Mouse (Mus musculus) forebrain, embryonic 13.5 days (tissue): Measurements from ENCODE around the gene Phkg2. TPM values are rescaled to one million over a fixed set of nuclear protein-coding genes. Genes with fewer than 3 reads are reported as not detected.
"Not testable (repeated sequence)": the region's sequence is repeated elsewhere in the genome, so short reads cannot be mapped to it uniquely, and the experiment has no call there.

Source experiments
- ATAC-seq: fragments of 200-750 bp; cut with Nextera tagmentation; 2 replicates; pipeline ENCODE4 v1.8.0; 2017
- H3K27ac ChIP-seq: fragments of 300-500 bp; sonication (generic); 2 replicates; pipeline ENCODE4 v1.5.1; 2015; ENCODE audit warnings: inconsistent platforms, mild to moderate bottlenecking, moderate library complexity
- H3K27me3 ChIP-seq: fragments of 300-500 bp; sonication (generic); 2 replicates; pipeline ENCODE4 v1.6.1; 2015; ENCODE audit warnings: mild to moderate bottlenecking, inconsistent platforms
- H3K36me3 ChIP-seq: fragments of 300-500 bp; sonication (generic); 2 replicates; pipeline ENCODE4 v1.6.1; 2015; ENCODE audit warnings: mild to moderate bottlenecking, inconsistent platforms; ENCODE audit not compliant: poor library complexity, severe bottlenecking
- H3K4me1 ChIP-seq: fragments of 300-500 bp; sonication (generic); 2 replicates; pipeline ENCODE4 v1.6.1; 2015; ENCODE audit warnings: inconsistent platforms
- H3K4me2 ChIP-seq: fragments of 300-500 bp; sonication (generic); 2 replicates; pipeline ENCODE4 v1.6.1; 2015; ENCODE audit warnings: inconsistent platforms, mild to moderate bottlenecking, moderate library complexity
- H3K4me3 ChIP-seq: fragments of 300-500 bp; sonication (generic); 2 replicates; pipeline ENCODE4 v1.5.1; 2015; ENCODE audit warnings: mild to moderate bottlenecking, inconsistent platforms
- H3K9ac ChIP-seq: fragments of 300-500 bp; sonication (generic); 2 replicates; pipeline ENCODE4 v1.6.1; 2015; ENCODE audit warnings: mild to moderate bottlenecking, inconsistent platforms
- H3K9me3 ChIP-seq: fragments of 300-500 bp; sonication (generic); replicated peaks from 2 replicates; pipeline ENCODE4 v1.6.1; 2016; ENCODE audit warnings: inconsistent platforms
- WGBS: fragments of 180-500 bp; shearing (Covaris S2); methylation state at CpG from one replicate; pipeline ENCODE4 v1.1.7; 2015; 5-methylcytosine and 5-hydroxymethylcytosine counted together
- polyA plus RNA-seq: library from polyadenylated mRNA; unstranded; fragments of >200 nt; fragmentation: Nextera tagmentation; extraction: Ambion mirVana; gene quantifications from 2 replicates; pipeline ENCODE4 v1.2.1, GENCODE M21; 2015

Phkg2 gene
- polyA plus RNA-seq, 1 experiment from 2014 or later, result 58.6 TPM

GRCm38 (mm10) chr7:127611011-127611410 lies 37.9 kb downstream of the Phkg2 start:
- peaks cover 16% of the 10 kb centered on the region for H3K4me1 ChIP-seq
- no peak overlapping the region for H3K27ac ChIP-seq
- H3K27me3 ChIP-seq, result no peaks in the 10 kb centered on the region
- H3K4me3 ChIP-seq, result no peak overlapping the region
- no peaks in the 10 kb centered on the region for H3K9me3 ChIP-seq
- 96% methylated on average over 29 of the region's 29 CpGs for WGBS
- no peak for ATAC-seq
- H3K36me3 ChIP-seq, result peaks cover 67% of the 10 kb centered on the region
- H3K4me2 ChIP-seq, result no peak overlapping the region
- no peak overlapping the region for H3K9ac ChIP-seq

GRCm38 (mm10) chr7:127611561-127611960 lies 38.4 kb downstream of the Phkg2 start:
- no peaks in the 10 kb centered on the region for H3K27me3 ChIP-seq
- no peak overlapping the region for H3K4me3 ChIP-seq
- ATAC-seq, result no peak
- H3K9ac ChIP-seq, result no peak overlapping the region
- no peaks in the 10 kb centered on the region for H3K9me3 ChIP-seq
- H3K36me3 ChIP-seq, result peaks cover 63% of the 10 kb centered on the region
- no peak overlapping the region for H3K27ac ChIP-seq
- WGBS, result 96% methylated on average over 26 of the region's 26 CpGs
- peaks cover 21% of the 10 kb centered on the region for H3K4me1 ChIP-seq
- no peak overlapping the region for H3K4me2 ChIP-seq

DNA sequence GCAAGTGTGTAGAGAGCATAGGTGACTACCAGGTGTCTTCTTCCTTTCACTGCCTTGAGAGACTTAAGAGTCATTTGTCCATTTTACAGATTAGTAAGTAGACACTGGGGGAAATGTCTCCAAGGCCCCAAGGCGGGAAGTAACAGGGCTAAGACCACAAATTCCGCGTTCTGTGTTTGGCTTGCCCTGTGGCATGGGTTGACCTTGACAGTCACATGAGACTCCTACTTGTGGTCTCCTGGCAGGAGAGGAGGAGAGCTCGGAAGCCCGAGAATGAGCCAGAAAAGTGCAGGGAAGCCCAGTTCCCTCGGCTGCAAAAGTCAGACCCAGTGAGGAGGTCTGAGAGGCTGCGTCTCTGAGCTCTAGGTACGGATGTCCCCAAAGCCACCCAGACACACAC lies 40.4 kb downstream of the Phkg2 start:
- H3K9me3 ChIP-seq, result no peaks in the 10 kb centered on the region
- H3K27me3 ChIP-seq, result no peaks in the 10 kb centered on the region
- H3K27ac ChIP-seq, result no peak overlapping the region
- peak overlapping the region; percentile 96; the same call in 1 of the 2 replicates for H3K9ac ChIP-seq
- H3K4me1 ChIP-seq, result peaks cover 35% of the 10 kb centered on the region
- peaks cover 44% of the 10 kb centered on the region for H3K36me3 ChIP-seq
- whole genome bisulfite sequencing, result 83% methylated on average over 8 of the region's 8 CpGs
- peak overlapping the region; percentile 92 for H3K4me2 ChIP-seq
- peak overlapping the region; percentile 100 for H3K4me3 ChIP-seq
- no peak for ATAC-seq

- ATAC-seq, result no peak
- peak overlapping the region; percentile 96 for H3K9ac ChIP-seq
- peak overlapping the region; percentile 79; the same call in 1 of the 2 replicates for H3K27ac ChIP-seq
- WGBS, result 19% methylated on average over 8 of the region's 8 CpGs
- H3K27me3 ChIP-seq, result no peaks in the 10 kb centered on the region
- H3K36me3 ChIP-seq, result peaks cover 38% of the 10 kb centered on the region
- peak overlapping the region; percentile 100 for H3K4me3 ChIP-seq
- peaks cover 35% of the 10 kb centered on the region for H3K4me1 ChIP-seq
- H3K4me2 ChIP-seq, result peak overlapping the region; percentile 92
- H3K9me3 ChIP-seq, result no peaks in the 10 kb centered on the region
Observed at GRCm38 (mm10) chr7:127614091-127614490, 41.0 kb downstream of the Phkg2 start.

- Histone ChIP-seq H3K9ac (peak overlapping the region; percentile 96), H3K4me2 (peak overlapping the region; percentile 92), H3K27ac (peak overlapping the region; percentile 79), H3K27me3 (no peaks in the 10 kb centered on the region), H3K4me3 (peak overlapping the region; percentile 100), H3K9me3 (no peaks in the 10 kb centered on the region), H3K4me1 (peaks cover 35% of the 10 kb centered on the region), H3K36me3 (peaks cover 34% of the 10 kb centered on the region)
- ATAC-seq, result peak; percentile 44; the same call in 1 of the 2 replicates
- 0% methylated on average over 9 of the region's 44 CpGs for WGBS
Observed at GRCm38 (mm10) chr7:127614511-127614890, 41.4 kb downstream of the Phkg2 start.

DNA sequence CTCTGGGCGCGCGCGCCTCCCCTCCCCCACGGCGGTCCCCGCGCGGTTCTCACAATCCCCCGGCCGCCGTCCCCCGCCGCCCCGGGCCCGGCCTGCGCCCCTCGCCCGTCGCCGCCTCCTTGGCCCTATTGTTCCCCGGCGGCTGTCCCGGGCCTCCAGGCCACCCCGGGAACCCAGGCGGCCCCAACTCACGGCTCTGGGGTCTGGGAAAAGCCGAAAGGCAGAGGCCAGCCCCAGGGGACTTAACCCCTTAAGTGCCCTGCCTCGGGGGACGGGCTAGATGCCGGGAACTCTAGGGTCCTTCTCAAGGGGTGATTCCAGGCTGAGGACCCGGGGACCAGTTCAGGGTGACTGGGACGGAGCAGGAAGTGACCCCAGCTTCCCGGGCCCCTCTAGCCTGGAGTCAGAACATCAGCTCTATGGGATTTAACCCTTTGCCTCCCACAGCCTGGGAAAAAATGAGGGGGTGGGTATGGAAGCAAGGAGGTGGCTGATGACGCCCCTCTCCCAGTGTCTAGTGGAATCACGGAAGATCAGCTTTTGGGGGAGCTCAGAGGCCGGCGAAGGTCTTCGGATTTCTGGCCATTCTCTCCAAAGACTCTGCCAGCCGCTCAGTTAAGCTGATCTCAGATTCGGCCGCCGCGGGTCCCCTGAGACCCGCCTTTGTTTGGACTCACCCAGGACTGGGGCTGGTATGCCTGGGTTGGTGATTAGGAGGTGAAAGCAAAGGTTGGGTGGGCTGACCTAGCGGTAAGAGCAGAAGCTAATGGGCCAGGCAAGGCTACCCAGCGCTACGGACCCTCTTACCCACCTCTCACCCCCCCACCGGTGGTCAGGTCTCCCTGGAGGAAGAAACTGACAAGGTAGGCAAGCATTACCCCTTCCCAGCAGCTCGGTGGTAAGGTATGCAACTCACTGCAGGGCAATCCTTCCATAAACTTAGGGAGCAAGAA lies 42.0 kb downstream of the Phkg2 start, which contains the start of gene Zfp629:
Gene Zfp629 (minus strand): TSS at position 907 of the 953 bp plus-strand sequence.
- H3K9me3 ChIP-seq, result no peaks in the 10 kb centered on the region
- peaks cover 35% of the 10 kb centered on the region for H3K4me1 ChIP-seq
- H3K4me2 ChIP-seq, result peak within 1 kb of the TSS; percentile 92
- H3K27ac ChIP-seq, result peak within 1 kb of the TSS; percentile 79
- H3K27me3 ChIP-seq, result no peaks in the 10 kb centered on the region
- peak within 1 kb of the TSS; percentile 96 for H3K9ac ChIP-seq
- ATAC-seq, result peak; percentile 92
- WGBS, result under 1% methylated on average over 42 of the region's 50 CpGs
- peak within 1 kb of the TSS; percentile 100 for H3K4me3 ChIP-seq
- peaks cover 27% of the 10 kb centered on the region for H3K36me3 ChIP-seq

DNA sequence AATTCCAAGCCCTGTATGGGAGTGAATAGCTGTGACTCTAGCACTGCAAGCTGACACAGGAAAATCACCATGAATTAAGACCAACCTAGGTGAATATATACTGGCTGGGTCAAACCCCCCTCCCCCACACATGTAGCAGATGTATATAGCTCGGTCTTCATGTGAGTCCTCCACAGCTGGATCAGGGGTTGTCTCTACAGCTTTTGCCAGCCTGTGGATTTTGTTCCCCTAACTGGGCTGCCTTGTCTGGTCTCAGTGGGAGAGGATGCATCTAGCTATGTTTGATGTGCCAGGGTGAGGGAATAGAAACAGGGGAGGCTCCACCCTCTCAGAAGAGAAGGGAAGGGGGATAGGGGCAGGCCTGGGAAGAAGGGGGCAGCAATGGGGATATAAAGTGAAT lies 43.2 kb downstream of the Phkg2 start:
- Histone ChIP-seq H3K4me1 (peaks cover 35% of the 10 kb centered on the region), H3K36me3 (peaks cover 15% of the 10 kb centered on the region), H3K9me3 (no peaks in the 10 kb centered on the region), H3K4me2 (peak overlapping the region; percentile 92), H3K9ac (0 out of 2 replicates have a peak overlapping the region, but pooled peaks have one; percentile 26), H3K27ac (no peak overlapping the region), H3K4me3 (peak overlapping the region; percentile 100; the same call in 1 of the 2 replicates), H3K27me3 (no peaks in the 10 kb centered on the region)
- 70% methylated on average over 1 of the region's 1 CpGs for WGBS
- no peak for ATAC-seq

GRCm38 (mm10) chr7:127616881-127617280 lies 43.7 kb downstream of the Phkg2 start:
- ATAC-seq, result no peak
- Histone ChIP-seq H3K27ac (no peak overlapping the region), H3K4me2 (no peak overlapping the region), H3K9me3 (no peaks in the 10 kb centered on the region), H3K4me3 (no peak overlapping the region), H3K4me1 (peaks cover 35% of the 10 kb centered on the region), H3K36me3 (peaks cover 10% of the 10 kb centered on the region), H3K27me3 (no peaks in the 10 kb centered on the region), H3K9ac (no peak overlapping the region)
- 92% methylated on average over 1 of the region's 1 CpGs for WGBS

GRCm38 (mm10) chr7:127617962-127618361 lies 44.8 kb downstream of the Phkg2 start:
- H3K9ac ChIP-seq, result no peak overlapping the region
- H3K9me3 ChIP-seq, result no peaks in the 10 kb centered on the region
- no peak for ATAC-seq
- H3K4me2 ChIP-seq, result no peak overlapping the region
- H3K4me3 ChIP-seq, result no peak overlapping the region
- H3K4me1 ChIP-seq, result peaks cover 35% of the 10 kb centered on the region
- H3K36me3 ChIP-seq, result no peaks in the 10 kb centered on the region
- peak overlapping the region; percentile 60 for H3K27ac ChIP-seq
- H3K27me3 ChIP-seq, result no peaks in the 10 kb centered on the region
- 21% methylated on average over 2 of the region's 2 CpGs for WGBS

DNA sequence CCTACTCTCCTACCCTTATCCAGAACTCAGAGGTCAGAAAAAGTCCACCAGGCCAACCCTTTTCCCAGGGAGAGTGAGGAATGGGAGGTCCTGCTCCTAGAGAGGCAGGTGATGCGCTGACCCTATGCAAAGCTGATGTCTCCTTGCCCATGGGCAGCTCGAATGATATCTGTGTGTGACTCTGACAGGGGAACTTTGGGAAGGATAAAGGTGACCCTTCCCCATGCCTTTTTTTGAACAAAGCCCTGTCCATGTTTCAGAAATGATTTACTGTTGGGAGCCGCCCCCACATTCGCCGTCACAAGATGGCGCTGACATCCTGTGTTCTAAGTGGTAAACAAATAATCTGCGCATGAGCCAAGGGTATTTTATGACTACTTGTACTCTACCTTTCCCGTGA lies 45.3 kb downstream of the Phkg2 start:
- WGBS, result 86% methylated on average over 7 of the region's 8 CpGs
- not testable (repeated sequence) for H3K9me3 ChIP-seq, H3K9ac ChIP-seq, H3K36me3 ChIP-seq, H3K4me3 ChIP-seq, ATAC-seq, H3K4me2 ChIP-seq, H3K27me3 ChIP-seq
- Histone ChIP-seq H3K4me1 (peaks cover 33% of the 10 kb centered on the region), H3K27ac (peak overlapping the region; percentile 60; the same call in 1 of the 2 replicates)

GRCm38 (mm10) chr7:127626039-127626438 lies 52.9 kb downstream of the Phkg2 start:
- Histone ChIP-seq H3K4me2 (no peak overlapping the region), H3K27me3 (no peaks in the 10 kb centered on the region), H3K27ac (no peak overlapping the region), H3K4me1 (no peaks in the 10 kb centered on the region), H3K9me3 (no peaks in the 10 kb centered on the region), H3K4me3 (no peak overlapping the region), H3K9ac (no peak overlapping the region), H3K36me3 (no peaks in the 10 kb centered on the region)
- WGBS, result 99% methylated on average over 7 of the region's 7 CpGs
- ATAC-seq, result no peak

- no peak for ATAC-seq
- no peak overlapping the region for H3K4me2 ChIP-seq
- whole genome bisulfite sequencing, result 95% methylated on average over 4 of the region's 4 CpGs
- no peaks in the 10 kb centered on the region for H3K9me3 ChIP-seq
- H3K9ac ChIP-seq, result no peak overlapping the region
- H3K27me3 ChIP-seq, result no peaks in the 10 kb centered on the region
- no peak overlapping the region for H3K4me3 ChIP-seq
- H3K36me3 ChIP-seq, result no peaks in the 10 kb centered on the region
- no peak overlapping the region for H3K27ac ChIP-seq
- no peaks in the 10 kb centered on the region for H3K4me1 ChIP-seq
Observed at GRCm38 (mm10) chr7:127626471-127626870, 53.3 kb downstream of the Phkg2 start.
